Mouse (Mus musculus) limb, embryonic 15.5 days (tissue): ENCODE data around the gene Arhgef10l. TPM values are rescaled to one million over a fixed set of nuclear protein-coding genes. Genes with fewer than 3 reads are reported as not detected.

ENCODE experiments used
- ATAC-seq: fragments of 200-750 bp; cut with Nextera tagmentation; 2 replicates; pipeline ENCODE4 v1.8.0; 2017; ENCODE audit warnings: low read depth, moderate TSS enrichment; ENCODE audit not compliant: insufficient number of reproducible peaks, low FRiP score, low TSS enrichment
- H3K27ac ChIP-seq: fragments of 300-500 bp; sonication (generic); 2 replicates; pipeline ENCODE4 v1.5.1; 2015; ENCODE audit warnings: moderate library complexity, mild to moderate bottlenecking, inconsistent platforms
- H3K27me3 ChIP-seq: fragments of 300-500 bp; sonication (generic); 2 replicates; pipeline ENCODE4 v1.6.1; 2015; ENCODE audit warnings: inconsistent platforms
- H3K36me3 ChIP-seq: fragments of 300-500 bp; sonication (generic); 2 replicates; pipeline ENCODE4 v1.6.1; 2015; ENCODE audit warnings: inconsistent platforms
- H3K4me1 ChIP-seq: fragments of 300-500 bp; sonication (generic); 2 replicates; pipeline ENCODE4 v1.6.1; 2015; ENCODE audit warnings: inconsistent platforms
- H3K4me2 ChIP-seq: fragments of 300-500 bp; sonication (generic); 2 replicates; pipeline ENCODE4 v1.6.1; 2015; ENCODE audit warnings: mild to moderate bottlenecking, inconsistent platforms
- H3K4me3 ChIP-seq: fragments of 300-500 bp; sonication (generic); 2 replicates; pipeline ENCODE4 v1.5.1; 2015; ENCODE audit warnings: mild to moderate bottlenecking, inconsistent platforms
- H3K9ac ChIP-seq: fragments of 300-500 bp; sonication (generic); 2 replicates; pipeline ENCODE4 v1.6.1; 2015; ENCODE audit warnings: inconsistent platforms
- H3K9me3 ChIP-seq: fragments of 300-500 bp; sonication (generic); 2 replicates; pipeline ENCODE4 v1.6.1; 2016; ENCODE audit warnings: inconsistent platforms
- WGBS: fragments of 180-500 bp; shearing (Covaris S2); methylation state at CpG from one replicate; pipeline ENCODE4 v1.1.7; 2015; 5-methylcytosine and 5-hydroxymethylcytosine counted together
- polyA plus RNA-seq: library from polyadenylated mRNA; unstranded; fragments of >200 nt; fragmentation: Nextera tagmentation; extraction: Ambion mirVana; gene quantifications from 2 replicates; pipeline ENCODE4 v1.2.1, GENCODE M21; 2015

Arhgef10l gene
- polyA plus RNA-seq, 1 experiment from 2014 or later = 22.4 TPM

GRCm38 (mm10) chr4:140702611-140703327, 37.0 kb upstream of the Arhgef10l start:
- ATAC-seq = peak; percentile 82
- Histone ChIP-seq H3K4me2 (peak overlapping the region; percentile 81), H3K4me3 (peak overlapping the region; percentile 86), H3K27ac (peak overlapping the region; percentile 98), H3K36me3 (peaks cover 12% of the 10 kb centered on the region; the same call in 1 of the 2 replicates), H3K27me3 (no peaks in the 10 kb centered on the region; the same call in 1 of the 2 replicates), H3K4me1 (peaks cover 54% of the 10 kb centered on the region), H3K9ac (peak overlapping the region; percentile 92), H3K9me3 (no peaks in the 10 kb centered on the region)
- under 1% methylated on average over 30 of the region's 68 CpGs for WGBS

- Histone ChIP-seq H3K4me1 (peaks cover 47% of the 10 kb centered on the region), H3K4me2 (peak overlapping the region; percentile 81), H3K27me3 (no peaks in the 10 kb centered on the region; the same call in 1 of the 2 replicates), H3K9ac (peak overlapping the region; percentile 92), H3K36me3 (peaks cover 9% of the 10 kb centered on the region; the same call in 1 of the 2 replicates), H3K27ac (peak overlapping the region; percentile 98), H3K9me3 (no peaks in the 10 kb centered on the region), H3K4me3 (peak overlapping the region; percentile 86)
- ATAC-seq = 0 out of 2 replicates have a peak, but pooled peaks have one; percentile 2
- under 1% methylated on average over 60 of the region's 107 CpGs for WGBS
These were observed 36.1 kb upstream of the Arhgef10l start for GRCm38 (mm10) chr4:140701716-140702561.

DNA sequence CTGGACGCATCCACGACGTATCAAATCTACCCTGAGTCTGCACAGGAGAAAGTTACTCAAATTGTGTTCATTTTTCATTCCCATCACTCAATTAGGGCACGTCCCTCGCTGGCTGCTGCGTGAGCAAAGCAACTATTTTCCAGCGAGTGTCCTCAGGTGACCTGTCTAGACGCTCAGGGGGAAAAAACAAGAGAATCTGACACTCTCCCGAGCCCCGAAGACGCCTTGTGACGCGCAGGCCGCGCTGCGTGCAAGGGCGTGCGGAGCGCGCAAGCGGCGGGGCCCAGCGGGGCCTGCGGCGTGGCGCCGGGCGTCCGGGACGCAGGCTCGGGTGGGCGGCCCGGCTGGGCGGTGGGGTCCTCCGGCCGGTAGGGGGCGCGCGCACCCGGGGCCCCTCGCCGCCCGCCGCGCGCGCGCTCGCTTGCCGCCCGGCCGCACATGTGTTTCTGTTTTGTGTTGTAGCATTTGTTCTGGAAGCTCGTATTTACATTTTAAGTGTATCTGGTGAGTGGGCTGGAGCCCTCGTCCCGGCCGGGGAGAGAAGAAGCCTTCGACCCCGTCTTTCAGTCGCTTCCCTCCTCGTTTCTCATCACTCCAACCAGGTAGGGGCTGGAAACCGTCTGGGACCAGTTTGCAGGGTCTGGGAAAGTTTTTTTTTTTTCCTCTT, 35.4 kb upstream of the Arhgef10l start:
- H3K27ac ChIP-seq = peak overlapping the region; percentile 98
- peak overlapping the region; percentile 92 for H3K9ac ChIP-seq
- peak overlapping the region; percentile 81 for H3K4me2 ChIP-seq
- ATAC-seq = peak; percentile 56
- H3K4me3 ChIP-seq = peak overlapping the region; percentile 86
- no peaks in the 10 kb centered on the region; the same call in 1 of the 2 replicates for H3K27me3 ChIP-seq
- under 1% methylated on average over 61 of the region's 61 CpGs for WGBS
- peaks cover 8% of the 10 kb centered on the region; the same call in 1 of the 2 replicates for H3K36me3 ChIP-seq
- H3K9me3 ChIP-seq = no peaks in the 10 kb centered on the region
- H3K4me1 ChIP-seq = peaks cover 41% of the 10 kb centered on the region

- no peaks in the 10 kb centered on the region; the same call in 1 of the 2 replicates for H3K27me3 ChIP-seq
- H3K4me2 ChIP-seq = peak within 1 kb of the TSS; percentile 81
- peak within 1 kb of the TSS; percentile 92 for H3K9ac ChIP-seq
- WGBS = 5% methylated on average over 20 of the region's 20 CpGs
- peaks cover under 1% of the 10 kb centered on the region; the same call in 1 of the 2 replicates for H3K36me3 ChIP-seq
- H3K4me1 ChIP-seq = peaks cover 39% of the 10 kb centered on the region
- H3K4me3 ChIP-seq = peak within 1 kb of the TSS; percentile 86
- H3K27ac ChIP-seq = peak within 1 kb of the TSS; percentile 98
- no peak for ATAC-seq
- H3K9me3 ChIP-seq = no peaks in the 10 kb centered on the region
These were observed 34.6 kb upstream of the Arhgef10l start, which contains the start of gene Rcc2 for GRCm38 (mm10) chr4:140700269-140701018. TSS of gene Rcc2 (plus strand) at chr4:140700541.

DNA sequence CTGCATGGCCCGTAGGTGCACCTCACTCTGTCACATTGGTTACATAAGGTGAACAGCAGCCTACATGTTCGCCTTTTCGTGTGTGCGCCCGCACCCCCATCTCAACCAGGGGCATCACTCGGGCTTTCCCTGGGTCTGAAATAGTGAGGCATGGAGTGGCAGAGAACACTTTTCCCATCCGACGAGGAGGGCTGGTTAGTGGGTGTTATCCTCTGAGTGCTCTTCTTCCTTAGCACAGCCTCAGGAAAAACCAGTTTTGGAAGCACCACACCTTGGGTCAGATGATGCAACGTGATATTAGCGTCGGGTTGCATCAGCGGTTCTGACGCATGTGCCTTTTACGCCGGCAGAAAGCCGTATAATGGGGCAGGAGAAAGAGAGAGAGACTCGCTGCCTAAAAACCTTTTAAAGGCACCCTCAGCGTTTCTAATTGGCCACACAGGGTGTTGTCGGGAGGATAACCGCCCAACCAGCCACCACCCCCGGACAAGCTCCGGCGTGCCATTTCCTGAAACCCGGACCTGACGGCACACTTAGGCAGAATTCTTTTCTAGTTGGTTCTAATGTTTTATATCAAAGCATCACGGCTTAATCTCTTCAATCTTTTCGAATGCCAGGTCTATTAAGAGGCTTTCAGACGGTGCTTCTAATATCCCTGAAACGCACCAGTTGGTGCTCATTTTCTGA, 33.8 kb upstream of the Arhgef10l start:
- Histone ChIP-seq H3K27ac (peak overlapping the region; percentile 98), H3K4me1 (peaks cover 36% of the 10 kb centered on the region), H3K4me2 (peak overlapping the region; percentile 81), H3K4me3 (peak overlapping the region; percentile 86), H3K9ac (0 out of 2 replicates have a peak overlapping the region, but pooled peaks have one; percentile 17), H3K27me3 (no peaks in the 10 kb centered on the region; the same call in 1 of the 2 replicates), H3K9me3 (no peaks in the 10 kb centered on the region), H3K36me3 (no peaks in the 10 kb centered on the region)
- WGBS = 3% methylated on average over 29 of the region's 29 CpGs
- ATAC-seq = no peak

- Histone ChIP-seq H3K4me3 (no peak overlapping the region), H3K27me3 (no peaks in the 10 kb centered on the region; the same call in 1 of the 2 replicates), H3K4me1 (peaks cover 16% of the 10 kb centered on the region), H3K4me2 (no peak overlapping the region), H3K9ac (no peak overlapping the region), H3K36me3 (no peaks in the 10 kb centered on the region), H3K9me3 (no peaks in the 10 kb centered on the region), H3K27ac (no peak overlapping the region)
- no peak for ATAC-seq
- WGBS = 72% methylated on average over 14 of the region's 14 CpGs
These were observed 30.1 kb upstream of the Arhgef10l start for GRCm38 (mm10) chr4:140695675-140696585.

DNA sequence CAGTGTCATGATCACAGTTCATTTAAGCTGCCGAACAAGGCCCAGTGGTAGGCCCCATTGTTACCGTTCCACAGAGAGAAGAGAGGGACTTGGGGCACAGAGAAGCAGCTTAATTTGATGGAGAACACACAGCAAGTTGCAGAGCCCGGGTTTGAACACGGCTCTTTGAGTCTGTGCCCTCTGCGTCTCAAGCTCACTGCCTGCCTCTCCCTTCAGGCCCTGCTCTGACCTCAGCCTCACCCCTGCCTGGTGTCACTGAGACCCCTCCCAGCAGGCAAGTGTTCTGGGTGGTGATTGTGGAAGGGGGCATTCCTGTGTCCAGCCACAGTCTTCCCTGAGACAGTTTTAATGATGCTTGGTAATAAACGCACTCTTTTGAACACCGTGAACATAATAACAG, 29.3 kb upstream of the Arhgef10l start:
- 70% methylated on average over 7 of the region's 7 CpGs for WGBS

GRCm38 (mm10) chr4:140694551-140695060, 28.8 kb upstream of the Arhgef10l start:
- Histone ChIP-seq H3K4me2 (no peak overlapping the region), H3K9me3 (no peaks in the 10 kb centered on the region), H3K9ac (no peak overlapping the region), H3K4me3 (no peak overlapping the region), H3K4me1 (peaks cover 4% of the 10 kb centered on the region), H3K27ac (no peak overlapping the region), H3K36me3 (no peaks in the 10 kb centered on the region), H3K27me3 (no peaks in the 10 kb centered on the region; the same call in 1 of the 2 replicates)
- WGBS = 21% methylated on average over 1 of the region's 1 CpGs
- ATAC-seq = no peak

More for the DNA sequence above, 29.3 kb upstream of the Arhgef10l start:
- Histone ChIP-seq H3K4me1 (peaks cover 8% of the 10 kb centered on the region), H3K27ac (no peak overlapping the region), H3K9me3 (no peaks in the 10 kb centered on the region), H3K9ac (no peak overlapping the region), H3K4me3 (no peak overlapping the region), H3K27me3 (no peaks in the 10 kb centered on the region; the same call in 1 of the 2 replicates), H3K36me3 (no peaks in the 10 kb centered on the region), H3K4me2 (no peak overlapping the region)
- ATAC-seq = no peak

DNA sequence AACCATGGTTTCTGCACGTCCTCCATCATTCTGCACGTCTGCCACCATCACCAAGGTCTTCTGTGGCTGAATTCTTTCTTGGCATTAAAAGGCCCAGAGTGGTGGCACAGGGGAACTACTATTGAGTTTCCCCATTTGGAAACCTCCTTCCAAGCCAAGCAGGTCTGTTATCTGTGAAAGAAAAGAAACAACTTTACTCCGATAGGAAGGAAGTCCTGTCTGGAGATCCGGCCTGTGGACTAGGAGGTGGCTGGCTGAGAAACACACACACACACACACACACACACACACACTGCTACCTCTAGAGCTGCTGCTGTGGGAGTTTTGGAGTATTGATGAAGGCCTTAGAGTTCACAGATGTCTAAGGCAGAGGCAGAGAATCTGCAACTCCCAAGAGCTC, 27.7 kb upstream of the Arhgef10l start:
- Histone ChIP-seq H3K9ac (no peak overlapping the region), H3K4me1 (peaks cover 4% of the 10 kb centered on the region; the same call in 1 of the 2 replicates), H3K4me2 (no peak overlapping the region), H3K4me3 (no peak overlapping the region), H3K9me3 (no peaks in the 10 kb centered on the region), H3K36me3 (no peaks in the 10 kb centered on the region), H3K27me3 (no peaks in the 10 kb centered on the region; the same call in 1 of the 2 replicates), H3K27ac (no peak overlapping the region)
- no peak for ATAC-seq
- 72% methylated on average over 4 of the region's 4 CpGs for WGBS
